Mouse (Mus musculus) liver, adult (tissue): Measurements from ENCODE around the gene Ppp1r16b.

Experiments
- GATA4 ChIP-seq: IDR thresholded peaks from 2 replicates; pipeline ENCODE4 v1.6.1; 2014; ENCODE audit warnings: mild to moderate bottlenecking, low read length; ENCODE audit not compliant: insufficient replicate concordance

Ppp1r16b gene

DNA sequence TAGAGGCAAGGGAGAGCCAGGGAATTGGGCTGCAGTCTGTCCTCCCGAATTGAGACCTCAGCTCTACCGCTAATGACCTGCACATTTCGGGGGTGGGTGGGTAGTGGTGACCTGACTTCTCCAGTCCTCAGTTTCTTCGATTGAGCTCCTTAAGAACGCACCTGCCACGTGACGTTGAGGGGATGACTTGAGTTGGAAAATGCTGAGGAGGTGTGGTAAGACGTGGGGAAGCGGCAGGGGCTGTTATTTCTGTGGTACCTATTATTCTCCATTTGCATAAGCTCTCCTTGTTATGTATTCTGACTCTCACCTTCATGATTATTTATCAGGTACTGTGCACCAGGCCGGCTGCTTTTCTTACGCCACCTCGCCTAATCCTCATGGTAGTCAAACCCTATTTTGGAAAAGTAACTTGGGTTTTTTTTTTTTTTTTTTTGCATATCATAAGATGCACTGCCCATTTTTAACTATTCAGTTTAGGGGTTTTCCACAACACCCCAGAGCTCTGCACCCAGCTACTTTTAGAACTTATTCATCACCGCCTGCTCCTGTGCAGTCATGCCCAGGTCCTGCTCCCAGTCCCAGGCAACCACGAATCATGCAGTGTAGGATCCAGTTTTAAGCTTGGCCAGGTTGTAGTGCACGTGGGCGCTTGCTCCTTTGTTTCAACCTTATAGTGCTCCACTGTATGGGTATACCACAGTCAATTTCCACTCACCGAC lies 35.5 kb downstream of the Ppp1r16b start:
- no peak for TF ChIP-seq GATA4

GRCm38 (mm10) chr2:158701505-158701904 lies 36.3 kb downstream of the Ppp1r16b start:
- no peak for TF ChIP-seq GATA4

GRCm38 (mm10) chr2:158702176-158702575 lies 37.0 kb downstream of the Ppp1r16b start:
- peak; percentile 87 for TF ChIP-seq GATA4

GRCm38 (mm10) chr2:158704720-158705119 lies 39.5 kb downstream of the Ppp1r16b start:
- no peak for TF ChIP-seq GATA4

GRCm38 (mm10) chr2:158705529-158705928 lies 40.3 kb downstream of the Ppp1r16b start:
- TF ChIP-seq GATA4: no peak

DNA sequence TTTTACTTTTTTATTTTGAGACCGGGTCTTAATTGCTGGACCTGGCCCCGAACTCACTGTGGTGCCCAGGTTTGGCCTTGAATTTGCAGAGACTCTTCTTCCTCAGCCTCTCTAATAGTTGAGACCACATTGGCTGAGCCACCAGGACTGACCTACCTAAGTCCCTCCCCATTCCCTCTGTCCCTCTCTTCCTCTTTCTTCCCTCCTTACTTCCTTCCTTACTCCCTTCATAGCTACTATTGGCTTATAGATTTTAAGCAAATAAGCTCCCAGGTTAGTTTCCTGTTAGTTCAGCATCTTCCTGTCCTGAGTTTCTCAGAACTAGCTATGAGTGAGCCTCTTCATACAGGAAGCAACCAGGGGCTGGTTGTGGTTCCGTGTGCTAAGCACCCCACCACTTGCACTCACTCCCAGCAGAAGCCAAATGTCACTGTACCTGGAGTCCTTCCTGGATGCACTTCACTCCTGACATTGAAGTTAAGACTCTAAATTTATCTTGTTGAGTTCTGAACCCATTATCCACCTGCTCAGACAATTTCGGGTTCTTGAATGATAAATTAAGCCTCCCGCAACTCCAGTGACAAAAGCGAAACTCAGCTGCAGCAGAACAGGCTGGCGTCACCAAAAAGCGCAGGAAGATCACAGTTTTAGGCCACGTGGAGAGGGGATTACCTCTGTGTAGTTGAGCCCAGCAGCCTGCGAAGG lies 41.7 kb downstream of the Ppp1r16b start:
- TF ChIP-seq GATA4: no peak

- TF ChIP-seq GATA4: no peak
Observed at GRCm38 (mm10) chr2:158708121-158708520, 42.9 kb downstream of the Ppp1r16b start.

DNA sequence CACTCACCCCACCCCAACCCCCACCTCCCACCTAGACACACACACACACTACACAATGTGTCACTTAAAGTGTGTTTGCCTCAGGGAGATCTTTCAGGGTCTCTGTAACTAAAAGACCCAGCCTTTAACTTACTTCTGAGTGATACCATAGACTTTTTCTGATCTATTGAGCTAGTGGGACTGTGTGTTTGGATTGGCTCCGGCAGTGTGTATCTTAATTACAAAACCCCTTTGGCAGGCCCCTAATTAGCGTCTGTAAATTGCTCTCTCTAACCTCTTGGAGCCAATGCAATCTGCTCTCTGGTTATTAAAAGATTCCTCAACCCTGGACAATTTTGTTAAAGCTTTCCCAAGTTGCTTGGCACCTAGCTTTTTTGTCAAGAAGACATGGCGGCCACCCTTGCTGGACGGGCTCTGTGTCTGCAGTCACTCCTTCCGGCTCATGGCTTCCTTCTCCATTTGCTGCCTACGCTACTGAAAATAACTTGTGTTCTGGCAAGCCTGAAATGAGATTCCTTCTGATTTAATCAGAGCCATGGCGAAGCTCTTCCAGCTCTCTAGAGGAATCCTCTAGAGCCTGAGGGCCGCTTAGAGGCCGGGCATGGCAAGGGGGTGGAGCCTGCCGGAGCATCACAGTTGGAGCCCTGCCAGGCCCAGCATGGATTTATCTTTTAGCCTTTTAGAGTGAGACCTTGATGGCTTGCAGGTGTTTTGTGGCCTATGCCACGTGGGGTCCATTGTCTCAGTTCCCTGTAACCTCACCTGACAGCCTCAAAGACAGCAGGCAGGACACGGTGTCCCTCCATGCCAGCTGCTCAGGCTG lies 46.9 kb downstream of the Ppp1r16b start:
- no peak for TF ChIP-seq GATA4

GRCm38 (mm10) chr2:158714826-158715225 lies 49.6 kb downstream of the Ppp1r16b start:
- TF ChIP-seq GATA4: no peak

- no peak for TF ChIP-seq GATA4
Observed at GRCm38 (mm10) chr2:158716066-158716465, 50.9 kb downstream of the Ppp1r16b start.

DNA sequence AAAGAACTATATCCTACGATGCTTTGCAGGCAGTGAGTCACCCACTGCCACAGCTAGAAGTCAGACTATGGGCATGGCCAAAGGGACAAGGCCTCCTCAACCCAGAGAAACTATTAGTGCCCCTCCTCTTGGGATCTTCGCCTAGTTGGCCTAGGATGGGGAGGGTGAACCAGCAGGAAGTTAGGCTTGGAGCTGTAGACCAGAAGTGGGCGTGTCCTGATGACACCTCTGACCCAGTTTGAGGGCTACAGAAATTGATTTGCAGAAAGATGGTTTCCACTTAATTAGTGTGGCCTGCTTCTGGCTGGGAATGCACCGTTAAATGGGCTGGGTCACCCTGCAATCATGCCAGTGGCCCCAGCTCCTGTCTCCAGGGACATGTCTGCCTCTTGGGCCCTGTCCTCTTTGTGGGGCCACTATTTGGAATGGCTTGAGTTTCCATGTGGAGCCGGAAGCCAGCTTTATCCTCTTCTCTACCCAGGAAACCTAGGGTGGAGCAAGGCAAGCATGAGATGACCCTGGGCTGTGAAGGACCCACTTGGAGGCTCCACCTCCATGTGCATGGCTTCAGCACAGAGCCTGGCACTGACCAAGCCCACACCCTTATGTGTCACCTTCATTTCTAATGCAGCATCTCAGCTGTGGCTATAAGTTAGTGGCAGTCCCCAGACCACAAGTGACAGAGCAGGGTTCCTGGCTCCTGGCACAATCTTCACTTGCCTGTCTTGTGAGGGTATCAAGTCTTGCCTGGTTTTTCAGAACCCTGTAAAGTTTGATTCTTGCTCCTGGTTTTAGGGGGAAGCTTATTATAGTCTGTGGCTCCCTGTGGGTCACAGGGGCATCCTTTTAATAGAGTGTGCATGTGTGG lies 52.6 kb downstream of the Ppp1r16b start:
- no peak for TF ChIP-seq GATA4

- no peak for TF ChIP-seq GATA4
Observed at GRCm38 (mm10) chr2:158718816-158719549, 53.8 kb downstream of the Ppp1r16b start.

- no peak for TF ChIP-seq GATA4
Observed at GRCm38 (mm10) chr2:158720715-158721370, 55.6 kb downstream of the Ppp1r16b start.

GRCm38 (mm10) chr2:158721481-158721880 lies 56.3 kb downstream of the Ppp1r16b start:
- TF ChIP-seq GATA4: no peak

GRCm38 (mm10) chr2:158722135-158722534 lies 56.9 kb downstream of the Ppp1r16b start:
- TF ChIP-seq GATA4: no peak
